Mouse (Mus musculus): ENCODE measurements around the gene Sult3a1.
A peak's percentile ranks its signal among the peaks of the same experiment; 100 is the strongest.
"Not testable (repeated sequence)": the region's sequence is repeated elsewhere in the genome, so short reads cannot be mapped to it uniquely, and the experiment has no call there.

Sult3a1 gene

DNA sequence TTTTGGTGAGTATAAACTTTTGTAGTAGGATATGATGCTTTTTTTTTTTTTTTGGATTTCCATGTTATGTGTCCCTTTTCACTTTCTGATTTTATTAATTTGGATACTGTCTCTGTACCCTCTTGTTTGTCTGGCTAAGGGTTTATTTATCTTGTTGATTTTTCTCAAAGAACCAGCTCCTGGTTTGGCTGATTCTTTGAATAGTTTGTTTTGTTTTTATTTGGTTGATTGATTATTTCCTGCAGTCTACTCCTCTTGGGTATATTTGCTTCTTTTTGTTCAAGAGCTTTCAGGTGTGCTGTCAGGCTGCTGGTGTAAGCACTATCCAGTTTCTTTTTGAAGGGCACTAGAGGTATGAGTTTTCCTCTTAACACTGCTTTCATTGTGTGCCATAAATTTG lies at the start of gene Sult3a1:
TSS of gene Sult3a1 (plus strand) at position 301 of the 400 bp plus-strand sequence.
- DNase-seq (ENCODE audit: low spot score) = no peak

DNA sequence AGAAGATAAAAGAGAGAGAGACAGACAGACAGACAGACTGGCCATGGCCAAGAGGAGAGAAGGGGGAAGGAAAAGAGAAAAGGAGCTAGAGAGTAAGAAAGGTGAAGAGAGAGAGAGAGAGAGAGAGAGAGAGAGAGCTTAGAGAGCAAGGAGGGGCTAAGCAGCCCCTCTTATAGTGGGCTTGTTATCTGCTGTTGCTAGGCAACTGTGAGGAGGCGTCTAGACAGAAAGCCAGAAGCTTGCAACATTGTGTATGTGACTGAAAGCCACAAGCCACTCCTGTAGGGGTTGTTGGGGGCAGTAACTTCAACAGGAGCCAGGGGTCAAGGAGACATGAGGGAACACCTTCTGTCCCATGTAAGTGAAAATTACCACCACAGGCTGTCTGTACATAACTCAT lies 45.7 kb upstream of the Sult3a1 start:
- DNase-seq (ENCODE audit: low spot score) = peak; percentile 10

DNA sequence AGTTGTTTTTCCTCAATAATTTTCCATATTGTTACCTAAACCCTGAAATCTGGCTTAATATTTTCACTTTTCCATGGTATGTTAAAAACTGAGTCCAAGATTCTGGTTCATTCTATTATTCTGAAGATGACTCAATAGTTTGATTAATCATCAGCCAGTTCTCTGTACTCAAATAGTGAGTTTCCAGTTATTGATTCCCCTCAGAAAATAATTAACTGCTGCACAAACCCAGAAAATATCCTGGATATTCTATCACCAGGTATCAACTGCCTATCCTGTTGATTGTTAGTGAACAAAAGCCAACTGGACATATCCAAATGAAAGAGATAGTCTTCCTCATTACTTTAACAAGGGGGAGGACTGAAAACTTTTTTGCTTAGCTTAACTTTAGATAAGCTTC lies 43.3 kb upstream of the Sult3a1 start:
- no peak for DNase-seq (ENCODE audit: low spot score)

DNA sequence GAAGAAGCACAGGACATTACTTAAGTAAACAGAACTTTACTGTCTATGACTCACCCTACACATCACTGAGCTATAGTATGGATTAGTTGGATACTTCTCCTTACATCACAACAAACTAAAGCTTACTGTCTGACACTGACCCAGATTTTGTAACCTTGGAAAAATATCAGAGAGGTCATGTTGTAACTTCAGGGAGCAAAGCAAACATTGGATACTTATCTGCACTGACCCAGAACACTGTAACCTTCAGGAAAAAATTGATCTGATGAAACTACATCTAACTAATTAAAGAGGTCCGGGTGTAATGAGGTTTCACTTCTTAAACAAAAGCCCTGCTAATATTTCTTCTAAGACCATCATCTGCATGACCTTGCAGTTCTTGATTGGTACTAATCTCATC lies 40.6 kb upstream of the Sult3a1 start:
- no peak for DNase-seq (ENCODE audit: low spot score)

DNA sequence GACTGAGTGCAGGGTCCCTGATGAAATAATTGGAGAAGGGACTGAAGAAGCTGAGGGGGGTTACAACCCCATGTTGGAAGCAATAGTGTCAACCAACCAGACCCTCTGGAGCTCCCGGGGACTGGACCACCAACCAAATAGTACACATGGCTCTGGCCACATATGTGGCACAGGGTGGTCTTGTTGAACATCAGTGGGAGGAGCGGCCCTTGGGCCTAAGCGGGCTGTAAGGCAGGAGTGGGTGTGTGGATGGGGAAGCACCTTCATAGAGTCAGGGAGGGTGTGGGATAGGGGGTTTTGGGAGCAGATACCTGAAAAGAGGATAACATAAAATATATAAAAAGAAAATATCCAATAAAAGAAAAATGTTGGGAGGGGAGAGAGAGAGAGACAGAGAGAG lies 36.6 kb upstream of the Sult3a1 start:
- DNase-seq (ENCODE audit: low spot score) = no peak

DNA sequence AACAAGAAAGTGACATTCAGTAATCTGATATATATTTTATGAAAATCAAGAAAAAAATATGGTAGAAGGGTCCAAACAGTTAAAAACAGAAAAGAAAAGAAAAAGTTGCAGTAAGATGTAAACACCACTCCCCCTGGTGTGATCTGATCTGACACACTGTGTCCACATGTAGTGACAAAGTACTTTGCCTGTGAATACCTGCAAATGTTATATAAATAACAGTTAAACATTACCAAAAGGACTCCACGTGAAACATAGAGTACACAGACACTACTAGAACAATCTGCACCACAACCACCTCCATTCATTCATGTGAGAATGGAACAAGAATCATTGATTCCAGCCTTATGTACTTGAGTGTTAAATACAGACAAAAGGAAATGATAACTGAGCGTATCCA lies 8.5 kb downstream of the Sult3a1 start:
- DNase-seq (ENCODE audit: low spot score) = no peak

DNA sequence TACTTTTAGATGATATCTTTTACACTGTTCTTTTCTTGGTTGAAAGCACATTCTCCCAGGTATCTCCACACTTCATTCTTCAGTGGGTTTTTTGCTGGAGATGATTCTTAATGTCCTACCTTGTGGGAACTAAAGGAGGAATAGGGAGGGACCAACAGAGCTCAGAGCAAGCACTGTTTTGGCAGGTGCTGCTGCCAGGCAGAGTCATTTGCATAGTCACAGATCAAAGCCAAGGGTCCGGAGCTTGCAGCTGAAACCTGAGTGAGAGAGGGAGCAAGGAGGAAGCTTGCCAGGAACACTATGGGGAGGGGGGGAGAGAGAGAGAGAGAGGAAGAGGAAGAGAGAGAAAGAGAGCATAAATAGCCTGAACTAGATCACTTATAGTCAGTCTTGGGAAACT lies 12.9 kb downstream of the Sult3a1 start:
- no peak for DNase-seq (ENCODE audit: low spot score)

DNA sequence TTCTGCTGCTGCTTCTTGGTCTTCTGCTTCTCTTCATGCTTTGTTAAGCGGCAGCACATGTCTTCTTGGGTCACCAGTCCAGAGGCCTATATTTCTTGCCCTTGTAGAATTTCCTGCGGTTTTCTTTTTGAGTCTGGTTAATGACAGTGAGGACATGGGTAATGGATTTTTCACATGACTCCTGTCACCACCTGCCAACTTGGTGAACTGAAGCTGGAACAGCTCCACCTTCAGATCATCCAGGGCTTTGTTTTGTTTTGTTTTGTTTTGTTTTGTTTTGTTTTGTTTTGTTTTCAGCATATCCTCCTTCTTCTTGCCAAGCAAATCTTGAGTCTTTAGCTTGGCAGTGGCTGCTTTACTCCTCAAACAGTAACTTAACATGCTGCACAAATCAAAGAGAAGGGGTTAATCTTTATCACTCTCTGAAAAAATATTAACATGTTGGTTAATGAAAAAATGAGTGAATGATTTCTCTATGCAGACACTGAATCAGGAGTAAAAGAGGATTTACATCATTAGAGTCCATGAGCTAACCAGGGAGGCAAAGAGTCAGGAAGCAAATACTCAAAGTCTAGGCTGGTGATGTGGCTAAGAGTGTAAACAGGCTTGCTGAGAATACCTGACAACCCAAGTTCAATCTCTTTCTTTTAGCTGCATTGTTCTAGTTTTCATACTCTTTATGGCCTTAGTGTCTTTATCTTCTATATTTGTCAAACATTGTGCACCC lies 15.3 kb downstream of the Sult3a1 start:
- no peak for DNase-seq (ENCODE audit: low spot score)

DNA sequence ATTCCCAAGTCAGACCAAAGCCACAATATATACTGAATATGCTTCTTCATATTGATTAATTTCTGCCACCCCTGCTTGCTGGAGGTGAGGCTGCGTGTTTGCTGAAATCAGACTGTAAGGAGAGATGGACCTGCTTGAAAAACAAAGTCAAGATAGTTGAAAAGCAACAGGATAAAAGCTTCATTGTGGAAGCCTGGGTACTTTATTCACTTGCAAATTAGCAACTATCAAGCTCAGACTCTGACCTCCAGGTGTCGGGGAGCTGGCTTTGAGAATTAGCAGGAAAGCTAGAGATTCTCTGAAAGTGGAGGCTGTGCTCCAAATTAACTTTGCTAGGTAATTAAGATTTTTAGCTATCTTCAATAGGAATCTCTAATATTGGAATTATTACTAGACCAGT lies 24.9 kb downstream of the Sult3a1 start:
- DNase-seq (ENCODE audit: low spot score) = not testable (repeated sequence)

DNA sequence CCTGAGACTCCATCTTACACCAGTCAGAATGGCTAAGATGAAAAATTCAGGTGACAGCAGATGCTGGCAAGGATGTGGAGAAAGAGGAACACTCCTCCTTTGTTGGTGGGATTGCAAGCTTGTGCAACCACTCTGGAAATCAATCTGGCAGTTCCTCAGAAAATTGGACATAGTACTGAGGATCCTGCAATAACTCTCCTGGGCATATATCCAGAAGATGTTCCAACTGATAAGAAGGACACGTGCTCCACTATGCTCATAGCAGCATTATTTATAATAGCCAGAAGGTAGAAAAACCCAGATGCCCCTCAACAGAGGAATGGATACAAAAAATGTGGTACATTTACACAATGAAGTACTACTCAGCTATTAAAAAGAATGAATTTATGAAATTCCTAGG lies 44.0 kb downstream of the Sult3a1 start:
- not testable (repeated sequence) for DNase-seq (ENCODE audit: low spot score)

DNA sequence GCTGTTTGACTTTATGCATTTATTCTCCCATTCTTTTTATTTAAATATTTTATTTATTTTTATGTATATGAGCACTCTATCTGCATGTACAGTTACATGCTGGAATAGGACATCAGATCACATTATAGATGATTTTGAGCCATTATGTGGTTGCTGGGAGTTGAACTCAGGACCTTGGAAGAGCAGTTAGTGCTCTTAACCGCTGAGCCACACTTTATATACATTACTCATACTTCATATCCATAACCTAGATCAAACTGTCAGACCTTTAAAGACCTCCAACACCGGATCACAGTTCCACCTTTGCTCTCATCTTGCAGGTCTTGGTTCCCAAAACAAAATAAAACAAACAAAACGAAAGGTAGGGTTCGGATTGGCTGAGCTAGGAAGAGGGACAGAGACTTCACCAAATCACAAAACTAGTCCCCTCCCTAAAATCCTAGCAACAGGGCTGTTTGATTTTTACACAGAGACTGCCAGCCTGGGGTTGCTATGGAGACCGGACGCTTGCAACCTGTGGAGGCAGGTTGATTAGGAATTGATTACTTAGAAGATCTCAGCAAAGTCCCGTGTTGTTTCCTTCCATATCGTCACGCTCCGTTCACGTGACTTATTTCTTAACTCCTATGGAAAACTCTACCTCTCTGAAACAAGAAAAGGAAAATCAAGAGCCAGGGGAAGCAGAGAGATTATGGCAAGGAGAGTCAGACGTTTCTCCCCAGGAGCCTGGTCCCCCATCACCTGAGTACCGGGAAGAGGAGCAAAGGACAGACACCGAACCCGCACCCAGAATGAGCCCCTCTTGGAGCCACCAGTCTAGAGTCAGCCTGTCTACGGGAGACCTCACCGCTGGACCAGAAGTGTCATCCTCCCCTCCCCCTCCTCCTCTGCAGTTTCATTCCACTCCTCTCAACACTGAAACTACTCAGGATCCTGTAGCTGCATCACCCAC lies 47.3 kb downstream of the Sult3a1 start, which contains the start of gene Rsph4a:
TSS of gene Rsph4a (plus strand) at position 582 of the 952 bp plus-strand sequence.
- peak; percentile 74 for DNase-seq (ENCODE audit: low spot score)

DNA sequence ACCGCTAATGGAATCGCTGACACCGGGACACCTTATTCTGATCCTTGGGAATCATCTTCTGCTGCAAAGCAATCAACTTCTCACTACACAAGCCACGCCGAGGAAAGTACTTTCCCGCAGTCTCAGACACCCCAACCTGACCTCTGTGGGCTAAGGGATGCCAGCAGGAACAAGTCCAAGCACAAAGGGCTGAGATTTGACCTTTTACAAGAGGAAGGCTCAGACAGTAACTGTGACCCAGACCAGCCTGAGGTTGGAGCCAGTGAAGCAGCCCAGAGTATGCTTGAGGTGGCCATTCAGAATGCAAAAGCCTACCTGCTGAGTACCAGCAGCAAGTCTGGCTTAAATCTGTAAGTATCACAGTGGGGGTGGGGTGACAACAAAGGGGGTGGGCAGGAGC lies 48.0 kb downstream of the Sult3a1 start:
- peak; percentile 29 for DNase-seq (ENCODE audit: low spot score)
